Mouse (Mus musculus): ENCODE results near the gene Nek5.
A peak's percentile ranks its signal among the peaks of the same experiment; 100 is the strongest.

GRCm38 (mm10) chr8:22060446-22060889 lies 64.4 kb downstream of the Nek5 start, which contains the start of gene Alg11:
- TF ChIP-seq CTCF (IDR thresholded peaks at IDR 0.05; ENCODE audit: control insufficient read depth, insufficient read depth, low read length) (no peak), POLR2A (IDR thresholded peaks at IDR 0.05; ENCODE audit: borderline replicate concordance, control insufficient read depth, low read depth, low read length) (peak; percentile 93)
